Mouse (Mus musculus) retina, postnatal 7 days (tissue): ENCODE results near the gene Olfr314.
"Not testable (repeated sequence)": the region's sequence is repeated elsewhere in the genome, so short reads cannot be mapped to it uniquely, and the experiment has no call there.

Experiments used
- DNase-seq: peaks from one replicate; pipeline ENCODE4 v3.0.0-alpha.2; 2012; ENCODE audit warnings: low read depth, low spot score

The Olfr314 gene

GRCm38 (mm10) chr11:58832541-58832940 is 49.8 kb downstream of the Olfr314 start:
- not testable (repeated sequence) for DNase-seq
